Mouse (Mus musculus) kidney, adult 2 months (tissue): Measurements from ENCODE around the gene Atg4a. TPM values are rescaled to one million over a fixed set of nuclear protein-coding genes. Genes with fewer than 3 reads are reported as not detected.

Source experiments
- DNase-seq: peaks from one replicate; pipeline ENCODE4 v3.0.0; 2021
- H3K27ac ChIP-seq: fragments of 200-500 bp; 2 replicates; pipeline ENCODE4 v1.5.1; 2012; ENCODE audit warnings: low read depth, low read length, control low read depth, inconsistent platforms; ENCODE audit not compliant: insufficient read depth
- H3K27me3 ChIP-seq: fragments of 200-500 bp; replicated peaks from 2 replicates; pipeline ENCODE4 v1.6.1; 2012; ENCODE audit warnings: mild to moderate bottlenecking, moderate library complexity, low read length, inconsistent platforms; ENCODE audit not compliant: control insufficient read depth, insufficient read depth
- H3K36me3 ChIP-seq: fragments of 200-500 bp; 2 replicates; pipeline ENCODE4 v1.6.1; 2012; ENCODE audit warnings: mild to moderate bottlenecking, moderate library complexity, low read length, inconsistent platforms; ENCODE audit not compliant: control insufficient read depth, insufficient read depth
- H3K4me1 ChIP-seq: fragments of 200-500 bp; 2 replicates; pipeline ENCODE4 v1.6.1; 2011; ENCODE audit warnings: low read length; ENCODE audit not compliant: control insufficient read depth, insufficient read depth
- H3K4me3 ChIP-seq: fragments of 200-500 bp; 2 replicates; pipeline ENCODE4 v1.5.1; 2011; ENCODE audit warnings: mild to moderate bottlenecking, low read depth, low read length, control low read depth; ENCODE audit not compliant: insufficient read depth
- CTCF ChIP-seq: fragments of 200-500 bp; conservative IDR thresholded peaks from 2 replicates; pipeline ENCODE4 v1.5.1; 2011; ENCODE audit warnings: low read depth, mild to moderate bottlenecking, control low read depth, low read length, moderate library complexity, mixed read lengths; ENCODE audit not compliant: insufficient read depth, insufficient read length
- POLR2A ChIP-seq: fragments of 200-500 bp; IDR thresholded peaks from one replicate; pipeline ENCODE4 v1.6.1; 2011; ENCODE audit warnings: low read depth, low read length, control low read depth
- WGBS: fragments of 180-500 bp; shearing (Covaris S2); methylation state at CpG from one replicate; pipeline ENCODE4 v1.1.7; 2018; 5-methylcytosine and 5-hydroxymethylcytosine counted together
- polyA plus RNA-seq: library from polyadenylated mRNA; depleted of rRNA; stranded (reverse); fragments of >200 nt; gene quantifications from 2 replicates; pipeline ENCODE4 v1.2.3, GENCODE M21; 2012

The Atg4a gene
- polyA plus RNA-seq, 1 experiment = 6.0 TPM

DNA sequence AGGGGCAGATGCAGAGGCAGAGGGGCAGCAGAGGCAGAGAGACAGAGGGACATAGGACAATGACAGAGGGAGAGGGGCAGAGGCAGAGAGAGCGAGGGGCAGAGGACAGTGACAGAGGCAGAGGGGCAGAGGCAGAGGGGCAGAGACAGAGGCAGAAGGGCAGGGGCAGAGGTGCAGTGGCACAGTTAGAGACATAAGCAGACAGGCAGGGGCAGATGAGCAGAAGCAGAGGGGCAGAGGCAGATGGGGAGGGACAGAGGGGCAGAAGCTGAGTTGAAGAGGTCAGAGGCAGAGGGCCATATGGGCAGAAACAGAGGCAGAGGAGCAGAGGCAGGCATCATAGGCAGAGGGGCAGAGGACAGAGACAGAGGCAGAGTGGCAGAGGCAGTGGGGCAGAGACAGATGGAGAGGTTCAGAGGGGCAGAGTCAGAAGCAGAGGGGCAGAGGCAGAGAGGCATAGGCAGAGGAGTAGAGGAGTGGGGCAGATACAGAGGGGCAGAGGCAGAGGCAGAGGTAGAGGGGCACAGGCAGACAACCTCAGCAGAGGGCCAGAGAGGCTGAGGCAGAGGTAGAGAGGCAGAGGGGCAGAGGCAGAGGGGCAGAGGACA lies 40.3 kb downstream of the Atg4a start:
- no peak for TF ChIP-seq POLR2A
- no peak for TF ChIP-seq CTCF
- H3K27me3 ChIP-seq = no peaks in the 10 kb centered on the region
- WGBS = 77% methylated on average over 1 of the region's 1 CpGs
- no peak for DNase-seq
- H3K4me1 ChIP-seq = 0 out of 2 replicates have a peak, but pooled peaks cover 2% of the 10 kb centered on the region
- no peak overlapping the region for H3K27ac ChIP-seq
- H3K36me3 ChIP-seq = no peaks in the 10 kb centered on the region
- H3K4me3 ChIP-seq = no peak overlapping the region

DNA sequence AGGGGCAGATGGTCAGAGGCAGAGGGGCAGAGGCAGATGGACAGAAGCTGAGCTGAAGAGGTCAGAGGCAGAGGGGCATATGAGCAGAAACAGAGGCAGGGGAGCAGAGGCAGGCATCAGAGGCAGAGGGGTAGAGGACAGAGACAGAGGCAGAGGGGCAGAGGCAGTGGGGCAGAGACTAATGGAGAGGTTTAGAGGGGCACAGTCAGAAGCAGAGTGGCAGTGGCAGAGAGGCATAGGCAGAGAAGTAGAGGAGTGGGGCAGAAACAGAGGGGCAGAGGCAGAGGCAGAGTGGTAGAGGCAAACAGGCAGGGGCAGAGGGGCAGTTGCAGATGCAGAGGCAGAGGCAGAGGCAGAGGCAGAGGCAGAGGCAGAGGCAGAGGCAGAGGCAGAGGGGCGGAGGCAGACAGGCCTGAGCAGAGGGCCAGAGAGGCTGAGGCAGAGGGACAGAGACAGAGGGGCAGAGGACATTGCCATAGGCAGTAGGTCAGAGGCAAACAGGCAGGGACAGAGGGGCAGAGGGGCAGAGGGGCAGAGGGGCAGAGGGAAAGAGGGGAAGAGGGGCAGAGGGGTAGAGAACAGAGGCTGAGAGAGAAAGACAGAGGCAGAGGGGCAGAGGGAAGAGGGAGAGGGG lies 41.3 kb downstream of the Atg4a start:
- no peaks in the 10 kb centered on the region for H3K36me3 ChIP-seq
- no peak for DNase-seq
- H3K4me3 ChIP-seq = no peak overlapping the region
- H3K4me1 ChIP-seq = 0 out of 2 replicates have a peak, but pooled peaks cover 2% of the 10 kb centered on the region
- no peaks in the 10 kb centered on the region for H3K27me3 ChIP-seq
- no peak overlapping the region for H3K27ac ChIP-seq
- 50% methylated on average over 1 of the region's 1 CpGs for WGBS
- TF ChIP-seq POLR2A (no peak), CTCF (no peak)

- Histone ChIP-seq H3K4me1 (0 out of 2 replicates have a peak, but pooled peaks cover 2% of the 10 kb centered on the region), H3K27ac (no peak overlapping the region), H3K4me3 (no peak overlapping the region), H3K36me3 (no peaks in the 10 kb centered on the region), H3K27me3 (no peaks in the 10 kb centered on the region)
- no peak for TF ChIP-seq POLR2A
- no peak for TF ChIP-seq CTCF
- DNase-seq = no peak
Observed at GRCm38 (mm10) chrX:140998885-140999284, 42.2 kb downstream of the Atg4a start.

DNA sequence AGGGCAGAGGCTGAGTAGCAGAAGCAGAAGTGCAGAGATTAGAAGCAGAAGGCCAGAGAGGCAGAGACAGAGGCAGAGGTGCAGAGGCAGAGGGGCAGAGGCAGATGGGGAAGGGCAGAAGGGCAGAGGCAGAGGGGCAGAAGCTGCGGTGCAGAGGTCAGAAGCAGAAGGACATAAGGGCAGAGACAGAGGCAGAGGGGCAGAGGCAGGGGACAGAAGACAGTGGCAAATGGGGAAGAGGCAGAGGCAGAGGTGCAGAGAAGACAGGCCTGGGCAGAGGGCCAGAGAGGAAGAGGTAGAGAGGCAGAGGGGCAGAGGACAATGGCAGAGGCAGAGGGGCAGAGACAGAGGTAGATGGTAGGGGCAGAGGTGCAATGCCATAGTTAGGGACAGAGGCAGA lies 193.0 kb downstream of the Atg4a start:
- DNase-seq = no peak
- 17% methylated on average over 1 of the region's 1 CpGs for WGBS
- Histone ChIP-seq H3K36me3 (no peaks in the 10 kb centered on the region), H3K27me3 (no peaks in the 10 kb centered on the region), H3K4me1 (no peaks in the 10 kb centered on the region), H3K27ac (no peak overlapping the region), H3K4me3 (no peak overlapping the region)
- TF ChIP-seq CTCF = no peak
- no peak for TF ChIP-seq POLR2A

- Histone ChIP-seq H3K4me3 (no peak overlapping the region), H3K27me3 (no peaks in the 10 kb centered on the region), H3K4me1 (0 out of 2 replicates have a peak, but pooled peaks cover 1% of the 10 kb centered on the region), H3K36me3 (no peaks in the 10 kb centered on the region), H3K27ac (no peak overlapping the region)
- TF ChIP-seq CTCF = no peak
- TF ChIP-seq POLR2A = no peak
- no peak for DNase-seq
Observed at GRCm38 (mm10) chrX:141150290-141150689, 193.6 kb downstream of the Atg4a start.

DNA sequence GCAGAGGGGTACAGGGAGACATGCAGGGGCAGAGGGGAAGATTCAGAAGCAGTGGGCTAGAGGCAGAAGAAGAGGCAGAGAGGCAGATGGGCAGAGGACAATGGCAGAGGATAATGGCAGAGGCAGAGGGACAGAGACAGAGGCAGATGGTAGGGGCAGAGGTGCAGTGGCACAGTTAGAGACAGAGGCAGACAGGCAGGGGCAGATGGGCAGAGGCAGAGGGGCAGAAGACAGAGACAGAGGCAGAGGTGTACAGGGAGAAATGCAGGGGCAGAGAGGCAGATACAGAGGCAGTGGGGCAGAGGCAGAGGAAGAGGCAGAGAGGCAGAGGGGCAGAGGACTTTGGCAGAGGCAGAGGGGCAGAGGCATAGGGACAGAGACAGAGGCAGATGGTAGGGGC lies 194.5 kb downstream of the Atg4a start:
- Histone ChIP-seq H3K27me3 (no peaks in the 10 kb centered on the region), H3K4me1 (0 out of 2 replicates have a peak, but pooled peaks cover 3% of the 10 kb centered on the region), H3K4me3 (no peak overlapping the region), H3K27ac (no peak overlapping the region), H3K36me3 (no peaks in the 10 kb centered on the region)
- DNase-seq = no peak
- TF ChIP-seq POLR2A (no peak), CTCF (no peak)

- peak; percentile 36; the same call in 1 of the 2 replicates for TF ChIP-seq CTCF
- TF ChIP-seq POLR2A = no peak
- peak; percentile 11 for DNase-seq
Observed at GRCm38 (mm10) chrX:141156696-141157095, 200.0 kb downstream of the Atg4a start.

More at GRCm38 (mm10) chrX:141156696-141157095, 200.0 kb downstream of the Atg4a start:
- Histone ChIP-seq H3K27ac (no peak overlapping the region), H3K4me3 (no peak overlapping the region), H3K36me3 (no peaks in the 10 kb centered on the region), H3K27me3 (no peaks in the 10 kb centered on the region), H3K4me1 (0 out of 2 replicates have a peak, but pooled peaks cover 3% of the 10 kb centered on the region)
- 0% methylated on average over 2 of the region's 2 CpGs for WGBS
